Mouse (Mus musculus): Measurements from ENCODE around the gene Gm13691. TPM values are rescaled to one million over a fixed set of nuclear protein-coding genes. Genes with fewer than 3 reads are reported as not detected.
"Not testable (repeated sequence)": the region's sequence is repeated elsewhere in the genome, so short reads cannot be mapped to it uniquely, and the experiment has no call there.

Gene Gm13691
- total RNA-seq, 2 experiments from 2014 or later: 2.0 to 2.3 TPM

- intact Hi-C loops (cut with DNase I): loop anchor here (5.0 kb wide), 1 partner anchor 293 kb away; no protein-coding TSS in a partner anchor
- DNase-seq: no peak
These were observed 34.9 kb downstream of the Gm13691 start for GRCm38 (mm10) chr2:84025217-84025616.

DNA sequence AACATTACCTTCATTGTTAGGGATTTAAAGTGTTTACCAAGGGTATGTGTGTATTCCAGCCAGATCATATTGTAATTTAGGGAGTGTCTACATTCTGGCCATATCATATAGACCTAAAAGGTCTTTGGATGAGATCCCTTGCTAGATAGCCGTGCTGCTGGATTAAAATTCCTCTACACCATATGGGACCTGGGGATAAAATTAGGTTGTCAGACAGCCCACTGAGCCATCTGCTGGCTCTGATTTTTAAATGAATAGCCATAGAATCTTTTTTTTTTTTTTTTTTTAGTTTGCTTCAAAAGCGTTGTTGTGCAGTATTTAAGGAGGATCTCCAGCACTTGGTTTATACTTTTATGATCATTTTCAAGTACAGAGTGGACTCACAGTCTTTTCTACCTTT is 42.2 kb downstream of the Gm13691 start:
- intact Hi-C loops (cut with DNase I): no loop called here
- DNase-seq: no peak

DNA sequence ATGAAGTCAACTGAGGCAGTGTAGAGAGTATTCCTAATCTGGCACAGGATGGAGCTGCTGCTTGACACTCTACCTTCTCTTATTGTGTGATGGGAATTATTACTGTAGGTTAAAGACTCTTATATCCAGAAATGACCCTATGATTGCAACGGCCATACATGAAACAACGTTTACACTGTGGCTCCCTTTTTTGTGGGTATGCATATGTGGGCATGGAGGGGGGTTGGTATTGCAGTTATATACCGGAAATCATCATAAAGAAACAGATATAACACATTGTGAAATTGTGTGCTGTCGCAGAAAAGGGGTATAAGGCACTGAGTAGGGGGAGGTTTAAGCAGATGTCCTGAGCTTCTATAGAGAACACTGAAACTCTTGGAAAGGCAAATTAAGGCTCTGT is 45.6 kb downstream of the Gm13691 start:
- DNase-seq: no peak

DNA sequence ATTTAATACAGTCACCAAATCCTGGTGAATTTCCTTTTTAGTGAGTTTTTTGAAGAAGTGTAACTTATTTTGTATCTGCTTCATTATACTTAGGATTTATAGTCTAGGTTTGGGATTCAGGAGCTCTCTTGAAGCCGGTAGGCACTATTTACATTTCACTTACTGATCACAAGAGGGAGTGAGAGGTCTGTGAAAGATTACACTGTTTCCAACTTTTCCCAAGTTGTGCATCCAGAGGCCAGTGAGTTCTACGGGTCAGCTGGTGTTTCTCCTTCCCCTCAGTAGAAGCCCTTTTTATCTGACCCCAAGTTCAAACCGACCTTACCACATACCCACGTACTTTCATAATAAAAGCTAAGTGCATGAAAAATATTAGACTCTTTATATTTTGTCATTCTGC is 47.0 kb downstream of the Gm13691 start:
- no peak for DNase-seq
- intact Hi-C loops (cut with DNase I): loop anchor here (2.0 kb wide), 1 partner anchor 391 kb away; no protein-coding TSS in a partner anchor

More for the DNA sequence above, 45.6 kb downstream of the Gm13691 start:
- intact Hi-C loops (cut with DNase I): loop anchor here (2.0 kb wide), 1 partner anchor 393 kb away; no protein-coding TSS in a partner anchor

DNA sequence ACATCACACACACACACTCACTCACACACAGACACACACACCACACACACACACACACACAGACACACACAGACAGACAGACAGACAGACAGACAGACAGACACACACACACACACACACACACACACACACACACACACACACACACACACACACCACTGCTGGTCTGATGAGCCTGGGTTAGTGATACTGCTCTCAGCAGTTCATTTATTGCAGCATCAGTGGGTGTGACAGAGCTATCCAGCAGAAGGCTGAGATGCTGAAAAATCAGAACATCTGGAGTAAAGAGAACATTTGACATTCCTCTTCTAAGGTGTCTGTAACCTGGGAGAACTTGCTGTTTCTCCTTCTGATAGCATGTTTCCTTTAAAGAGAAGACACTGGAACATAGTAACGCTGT is 47.6 kb downstream of the Gm13691 start:
- DNase-seq: not testable (repeated sequence)
- intact Hi-C loops (cut with DNase I): loop anchor here (2.0 kb wide), 1 partner anchor 391 kb away; no protein-coding TSS in a partner anchor

GRCm38 (mm10) chr2:84039277-84039676 is 48.9 kb downstream of the Gm13691 start:
- no peak for DNase-seq
- intact Hi-C loops (cut with DNase I): no loop called here

Other genes with a start within 250 kb of the Gm13691 start
- 100 to 1,000 TPM; 133 to 144 TPM for gene Fam171b, start 177.9 kb upstream of the Gm13691 start, total RNA-seq (2021)
- under 1 TPM in 1 of 2 experiments, not detected in 1; 0.28 TPM for gene Zswim2, start 49.3 kb upstream of the Gm13691 start, total RNA-seq (2021)
- gene Gm13698, start 34.9 kb upstream of the Gm13691 start, total RNA-seq (2021): 1 to 10 TPM; 2.0 to 2.3 TPM
- gene Gm13693, start 29.1 kb upstream of the Gm13691 start, total RNA-seq (2021): 1 to 10 TPM; 2.0 to 2.3 TPM
- gene Gm13695, start 23.2 kb upstream of the Gm13691 start, total RNA-seq (2021): not detected
- 1 to 10 TPM; 2.0 to 2.3 TPM for gene Gm13696, start 17.4 kb upstream of the Gm13691 start, total RNA-seq (2021)
- gene Gm13694, start 11.6 kb upstream of the Gm13691 start, total RNA-seq (2021): 1 to 10 TPM; 2.0 to 2.3 TPM
- 1 to 10 TPM; 2.0 to 2.3 TPM for gene Gm13697, start 5.8 kb upstream of the Gm13691 start, total RNA-seq (2021)

Data from left cerebral cortex, postnatal 4 days (tissue).